Mouse (Mus musculus) layer of hippocampus, postnatal 25 days (tissue): ENCODE results near the gene Smco2. TPM values are rescaled to one million over a fixed set of nuclear protein-coding genes. Genes with fewer than 3 reads are reported as not detected.

Source experiments
- DNase-seq, 2 experiments: peaks; one replicate each; pipeline ENCODE4 v3.0.0; 2022; ENCODE audit warnings: mixed read lengths in 2 of 2, low spot score in 1 of 2; ENCODE audit errors: extremely low spot score in 1 of 2
- total RNA-seq, 2 experiments: library from RNA; stranded (reverse); gene quantifications; 2 replicates each; pipeline ENCODE4 v1.2.3; 2021

Gene Smco2
- not detected for total RNA-seq

DNA sequence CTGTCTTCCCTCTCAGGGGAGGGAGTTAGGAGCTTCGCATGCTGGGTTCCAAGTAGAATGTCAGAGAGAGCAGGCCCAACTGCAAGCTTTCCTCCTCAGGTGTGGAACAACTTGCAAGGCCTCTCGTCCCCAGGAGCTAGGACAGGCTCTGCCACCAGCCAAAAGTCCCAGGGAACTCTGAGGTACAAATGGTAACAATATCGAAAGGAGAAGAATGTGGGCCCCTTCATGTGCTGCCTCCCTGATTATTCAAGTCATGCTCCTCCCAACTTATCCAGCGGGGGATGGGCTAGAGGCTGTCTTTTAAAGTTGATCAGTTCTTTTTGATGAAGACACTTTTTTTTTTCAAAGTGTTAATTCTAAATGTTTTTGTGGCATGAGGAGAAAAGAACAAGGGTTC is at the start of gene Smco2:
TSS of gene Smco2 (plus strand) at position 55 of the 400 bp plus-strand sequence.
- DNase-seq: no peak

DNA sequence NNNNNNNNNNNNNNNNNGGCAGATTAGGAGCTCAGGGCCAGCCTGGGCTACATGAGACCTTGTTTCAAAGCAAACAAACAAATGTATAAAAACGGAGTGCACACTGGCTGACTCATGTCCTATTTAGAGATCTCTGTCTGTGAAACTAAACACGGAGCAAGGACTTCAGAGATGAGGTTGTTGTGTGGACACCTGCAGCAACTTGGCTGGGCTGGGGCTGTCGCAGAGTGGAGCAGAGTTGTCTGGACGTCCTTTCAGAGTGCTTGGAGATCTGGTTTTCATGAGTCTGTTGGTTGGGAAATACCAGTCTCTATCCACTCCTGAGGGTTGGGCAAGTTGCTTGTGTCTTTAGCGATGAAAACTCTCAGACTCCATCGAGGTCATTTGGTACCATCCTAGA is 39.9 kb upstream of the Smco2 start:
- DNase-seq: no peak

DNA sequence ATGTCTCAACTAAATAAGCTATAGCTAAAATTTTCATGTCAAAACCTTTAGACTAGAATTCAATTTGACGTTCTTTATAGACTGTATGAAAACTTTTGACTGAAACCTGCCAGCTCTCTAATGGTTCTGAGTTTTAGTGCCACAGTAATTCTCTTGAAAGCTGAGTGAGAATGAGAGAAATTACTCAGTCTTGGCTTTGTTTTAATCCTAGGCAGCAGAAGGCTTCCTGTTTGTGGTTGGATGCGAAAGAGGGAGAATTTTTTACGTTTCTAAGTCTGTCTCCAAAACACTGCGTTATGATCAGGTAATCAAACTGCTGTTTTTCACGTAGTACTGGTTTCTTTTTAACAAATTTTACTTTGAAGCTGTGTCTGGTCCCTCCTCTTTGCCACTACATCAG is 36.9 kb upstream of the Smco2 start:
- no peak for DNase-seq

DNA sequence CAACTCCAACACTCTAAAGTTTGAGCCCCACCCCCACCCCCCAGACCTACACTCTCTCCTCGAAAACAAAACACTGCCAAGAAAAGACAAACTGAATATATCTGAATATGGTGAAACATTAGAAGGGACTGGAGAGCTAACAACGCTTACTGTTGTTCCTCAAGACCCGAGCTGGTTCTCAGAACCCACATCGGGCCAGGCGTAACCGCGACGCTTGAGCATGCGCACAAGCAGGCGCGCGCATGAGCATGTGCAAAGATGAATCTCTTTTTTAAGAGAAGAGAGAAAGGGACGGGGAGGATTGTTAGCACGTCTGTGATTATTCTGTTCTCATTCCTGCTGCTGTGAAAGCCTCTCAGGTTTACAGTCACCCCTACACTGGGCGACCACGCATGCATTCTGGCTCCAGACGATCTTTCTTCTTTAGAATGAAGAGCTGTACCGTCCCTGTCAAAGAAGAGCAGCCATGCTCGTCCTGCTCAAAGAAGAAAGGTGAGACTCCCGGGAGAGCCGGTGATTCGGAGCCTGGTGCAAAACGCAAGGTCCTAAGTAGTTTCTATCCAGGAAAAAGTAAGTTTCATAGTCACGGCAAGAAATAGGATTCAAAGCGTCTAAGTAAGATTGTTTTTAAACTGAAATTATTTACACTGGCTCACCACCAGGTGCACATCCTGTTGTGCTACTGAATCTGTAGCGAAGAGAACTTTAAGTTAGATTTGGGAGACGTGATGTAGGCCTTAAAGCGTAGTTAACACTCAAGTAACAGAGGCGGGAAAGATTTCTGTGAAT is 29.5 kb upstream of the Smco2 start:
- no peak for DNase-seq

DNA sequence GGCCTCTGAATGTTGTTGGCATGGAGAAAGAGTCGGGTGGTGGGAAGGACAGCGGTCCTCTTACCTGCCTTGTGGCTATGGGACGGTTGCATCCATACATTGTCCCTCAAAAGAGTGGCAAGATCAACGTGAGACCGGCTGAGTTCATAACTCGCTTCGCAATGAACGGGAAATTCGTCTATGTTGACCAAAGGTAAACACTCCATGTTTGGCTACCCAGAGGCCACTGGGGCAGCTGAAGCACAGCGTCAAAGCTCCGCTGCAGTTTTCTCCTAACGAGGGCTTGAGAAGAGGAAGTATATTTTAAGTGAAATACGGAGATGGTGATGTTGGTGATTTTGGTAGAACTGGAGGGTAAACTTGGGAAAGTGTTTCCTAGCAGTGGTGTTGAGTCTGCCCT is 27.9 kb upstream of the Smco2 start:
- no peak for DNase-seq

DNA sequence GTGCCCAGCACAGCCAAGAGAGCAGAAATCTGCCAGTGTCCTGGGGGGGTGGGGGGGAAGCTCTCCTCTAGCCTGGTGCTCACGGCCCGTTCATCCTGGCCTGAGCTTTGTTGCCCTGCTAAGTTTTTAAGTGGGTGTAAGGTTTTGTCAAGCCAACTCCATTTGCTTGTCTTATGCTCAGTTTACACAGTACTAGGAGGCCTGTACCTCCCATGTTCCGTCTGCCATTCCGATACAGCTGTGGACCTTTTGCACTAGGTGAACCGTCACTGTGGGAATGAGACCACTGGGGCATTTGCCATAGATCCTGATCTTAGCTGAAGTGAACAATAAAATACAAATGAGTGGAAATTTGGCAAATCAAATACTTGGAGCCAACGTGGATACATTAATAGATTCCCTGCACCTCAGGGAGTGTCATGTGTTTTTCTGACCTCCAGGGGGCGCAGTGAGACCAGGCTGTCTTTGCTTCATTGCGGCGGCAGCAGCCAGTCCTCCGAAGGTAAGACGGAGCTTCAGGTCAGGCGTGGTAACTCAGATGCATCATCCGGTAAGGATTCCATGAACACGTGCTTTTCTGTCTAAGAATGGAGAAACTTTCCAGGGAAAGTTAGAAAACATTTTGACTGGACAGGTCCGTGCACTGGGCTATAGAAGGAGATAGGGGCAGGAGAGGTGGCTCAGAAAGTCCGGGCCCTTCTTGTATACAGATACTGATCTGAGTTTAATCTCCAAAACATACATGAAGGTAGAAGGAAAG is 25.0 kb upstream of the Smco2 start:
- peak; percentile 39 to 72 for DNase-seq

DNA sequence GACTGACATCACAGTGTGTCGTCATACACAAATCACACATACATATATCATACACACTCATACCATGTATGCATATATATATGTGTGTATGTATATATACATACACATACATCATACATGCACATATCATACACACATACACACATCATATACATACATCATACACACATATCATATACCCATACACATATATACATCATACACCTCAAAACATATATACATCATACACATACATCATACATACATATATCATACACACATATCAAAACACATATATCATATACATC is 24.5 kb upstream of the Smco2 start:
- DNase-seq: no peak

DNA sequence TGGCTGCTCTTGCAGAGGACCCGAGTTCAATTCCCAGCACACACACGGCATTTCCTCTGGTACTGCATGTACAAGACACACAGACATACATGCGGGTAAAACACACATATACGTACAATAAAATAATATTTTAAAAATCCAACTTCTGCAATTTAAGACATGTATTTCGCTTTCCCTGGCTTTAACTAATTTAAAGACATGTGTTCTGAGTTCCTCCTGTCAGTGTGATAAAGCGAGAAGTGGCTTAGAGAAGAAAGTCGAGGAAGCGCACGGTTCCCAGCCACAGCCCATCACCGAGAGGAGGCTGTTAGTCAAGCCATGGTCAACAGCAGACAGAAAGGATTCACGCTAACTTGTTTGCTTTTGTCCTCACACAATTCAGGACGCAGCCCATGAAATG is 18.6 kb upstream of the Smco2 start:
- DNase-seq: no peak

DNA sequence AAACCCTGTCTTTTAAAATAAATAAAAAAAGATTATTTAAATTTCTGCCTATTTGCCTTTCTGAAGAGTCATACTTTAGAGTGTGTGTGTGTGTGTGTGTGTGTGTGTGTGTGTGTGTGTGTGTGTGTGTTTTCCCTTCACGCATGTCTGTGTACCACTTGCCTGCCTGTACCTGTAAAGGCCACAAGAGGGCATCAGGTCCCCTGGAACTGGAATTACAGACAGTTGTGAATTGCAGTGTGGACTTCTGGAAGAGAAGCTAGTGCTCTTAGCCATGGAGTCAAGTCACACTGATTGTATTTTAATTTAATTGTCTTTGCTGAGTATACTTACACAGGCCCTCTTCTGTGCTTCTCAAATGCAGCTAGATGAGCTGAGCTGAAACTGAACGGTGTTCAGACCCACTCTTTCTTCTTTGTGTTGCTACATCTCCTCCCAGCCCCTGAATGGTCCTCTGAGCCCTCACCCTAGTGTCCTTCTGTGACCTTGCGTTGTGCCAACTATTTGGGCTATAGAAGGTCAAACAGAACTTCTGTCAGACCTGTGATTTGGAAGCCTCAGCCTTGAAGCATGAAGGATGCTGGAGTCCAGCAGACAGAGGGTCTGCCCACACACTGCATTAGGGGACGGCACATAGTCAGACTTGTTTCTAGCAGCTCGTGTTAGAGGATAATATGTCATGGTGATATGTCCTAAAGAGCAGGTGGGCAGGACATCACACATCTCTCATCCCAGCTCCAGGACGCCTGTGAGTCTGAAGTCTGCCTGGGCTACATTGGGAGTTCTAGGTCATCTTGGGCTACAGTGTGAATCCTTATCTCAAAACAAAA is 16.2 kb upstream of the Smco2 start:
- DNase-seq: peak in 1 of 2 experiments; percentile 36

DNA sequence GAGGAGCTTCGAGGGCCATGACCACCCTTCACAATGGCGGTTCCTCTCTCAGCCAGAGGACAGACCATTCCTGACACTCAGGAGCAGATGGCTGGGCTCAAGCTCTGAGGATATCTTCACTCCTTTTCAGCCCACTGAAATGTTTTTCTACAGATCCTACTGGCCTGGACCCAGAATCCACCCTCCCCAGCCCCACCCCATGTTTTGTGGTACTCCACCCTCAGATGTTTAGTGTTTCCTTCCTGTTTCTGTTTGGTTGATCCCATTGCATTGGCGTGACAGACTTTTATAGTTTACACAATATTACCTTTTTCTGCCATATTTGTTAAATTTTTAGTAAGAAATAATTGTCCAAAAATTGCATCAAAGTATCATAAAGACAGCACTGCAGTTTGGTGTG is 15.6 kb upstream of the Smco2 start:
- DNase-seq: no peak

DNA sequence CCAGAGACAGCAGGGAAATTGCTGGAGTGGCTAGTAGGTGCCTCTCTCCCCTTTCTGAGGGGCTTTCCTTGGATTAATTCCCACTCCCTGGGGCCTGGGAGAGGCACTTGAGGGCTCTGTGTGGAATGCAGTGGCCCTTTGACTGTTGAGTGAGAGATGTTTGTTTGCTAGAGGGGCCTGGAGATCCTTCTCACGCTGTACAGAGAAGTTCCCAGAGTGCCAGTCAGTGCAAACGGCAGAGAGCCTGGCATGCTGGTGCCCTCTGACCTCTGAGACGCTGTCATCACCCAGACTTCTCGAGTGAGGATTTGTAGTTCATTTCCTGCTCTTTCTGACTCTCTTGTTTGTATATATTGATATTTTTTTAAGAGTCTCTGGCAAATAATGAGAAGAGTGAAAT is 14.1 kb upstream of the Smco2 start:
- DNase-seq: no peak

DNA sequence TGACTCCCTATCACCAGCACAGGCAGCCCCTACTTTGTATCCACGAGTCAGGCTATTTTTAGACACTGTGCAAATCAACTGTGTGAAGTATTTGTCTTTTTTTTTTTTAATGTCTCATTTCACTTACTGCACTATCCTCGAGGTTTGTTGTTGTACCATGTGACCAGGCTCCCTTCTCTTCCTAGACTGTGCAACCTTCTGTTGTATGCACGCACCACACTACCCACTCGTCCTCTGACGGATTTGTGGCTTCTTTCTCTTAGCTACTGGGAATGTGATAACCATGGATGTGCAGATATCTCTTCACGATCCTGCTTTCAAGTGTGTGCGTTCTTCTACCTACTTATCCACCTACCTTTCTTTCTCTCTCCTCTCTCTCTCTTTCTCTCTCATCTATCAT is 12.6 kb upstream of the Smco2 start:
- no peak for DNase-seq

DNA sequence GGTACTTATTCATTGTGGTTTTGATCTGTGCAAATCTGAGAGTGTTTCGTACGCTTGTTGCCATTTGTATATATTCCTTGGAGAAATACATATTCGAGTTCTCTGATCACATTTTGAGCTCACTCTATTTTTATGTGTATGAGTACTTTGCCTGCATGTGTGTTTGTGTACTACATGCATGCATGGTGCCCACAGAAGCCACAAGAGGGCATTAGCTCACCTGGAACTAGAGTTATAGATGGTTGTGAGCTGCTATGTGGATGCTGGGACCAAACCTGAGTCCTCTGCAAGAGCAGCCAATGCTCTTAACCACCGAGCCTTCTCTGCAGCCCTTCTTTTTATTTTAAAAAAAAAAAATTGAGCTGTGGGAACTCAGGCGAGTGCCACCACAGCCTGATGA is 11.5 kb upstream of the Smco2 start:
- DNase-seq: no peak

DNA sequence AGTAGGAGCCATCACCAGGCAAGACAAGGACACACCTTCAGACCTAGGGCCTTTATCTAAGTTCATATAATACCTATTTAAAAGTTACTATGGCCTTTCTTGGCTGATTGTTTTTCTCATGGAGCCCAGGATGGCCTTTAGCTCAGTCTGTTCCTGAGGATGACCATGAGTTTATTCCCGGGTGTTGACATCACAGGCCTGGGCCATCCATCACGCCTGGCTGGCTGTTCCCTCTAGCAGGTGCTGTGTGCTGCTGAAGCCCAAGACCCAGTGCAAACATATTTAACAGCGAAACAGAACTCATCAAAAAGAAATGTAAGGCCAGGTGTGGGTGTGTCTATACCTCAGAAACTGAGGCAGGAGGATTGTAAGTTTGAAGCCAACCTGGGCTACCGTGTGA is 11.0 kb upstream of the Smco2 start:
- no peak for DNase-seq

DNA sequence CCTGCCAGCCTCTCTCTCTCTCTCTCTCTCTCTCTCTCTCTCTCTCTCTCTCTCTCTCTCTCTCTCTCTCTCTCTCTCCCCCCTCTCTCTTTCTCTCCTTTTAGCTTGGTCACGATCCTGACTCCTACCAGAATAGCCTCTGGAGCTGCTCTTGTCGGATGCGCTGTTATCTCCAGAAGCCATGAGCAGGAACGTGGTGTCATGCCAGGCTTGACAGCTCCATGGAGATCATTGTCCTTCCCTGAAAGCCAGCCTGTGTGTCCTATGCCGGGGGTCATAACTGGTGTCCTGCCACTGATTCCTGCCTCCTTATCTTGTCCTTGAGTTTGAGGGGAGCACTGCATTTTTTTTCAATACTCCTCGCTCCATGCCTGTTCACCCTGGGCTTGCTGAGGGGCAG is 5.0 kb upstream of the Smco2 start:
- DNase-seq: no peak

DNA sequence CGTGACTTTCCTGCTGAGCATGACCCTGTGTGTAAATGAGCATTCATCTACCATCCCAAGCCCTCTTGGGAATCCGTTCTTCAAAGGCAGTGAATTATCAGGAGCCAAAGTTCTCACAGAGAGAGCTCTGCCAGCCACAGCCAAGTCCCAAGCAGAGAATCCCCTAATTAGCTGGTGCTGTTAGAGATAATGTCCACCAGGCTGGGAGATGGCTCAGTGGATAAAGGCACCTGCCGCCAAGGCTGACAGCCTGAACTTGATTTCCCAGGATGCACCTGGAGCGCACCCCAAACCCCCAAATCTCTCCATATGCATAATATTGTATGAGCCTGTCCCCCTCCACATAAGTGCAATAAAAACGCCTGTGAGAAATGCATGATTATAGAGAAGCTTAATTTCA is 4.6 kb upstream of the Smco2 start:
- DNase-seq: no peak

DNA sequence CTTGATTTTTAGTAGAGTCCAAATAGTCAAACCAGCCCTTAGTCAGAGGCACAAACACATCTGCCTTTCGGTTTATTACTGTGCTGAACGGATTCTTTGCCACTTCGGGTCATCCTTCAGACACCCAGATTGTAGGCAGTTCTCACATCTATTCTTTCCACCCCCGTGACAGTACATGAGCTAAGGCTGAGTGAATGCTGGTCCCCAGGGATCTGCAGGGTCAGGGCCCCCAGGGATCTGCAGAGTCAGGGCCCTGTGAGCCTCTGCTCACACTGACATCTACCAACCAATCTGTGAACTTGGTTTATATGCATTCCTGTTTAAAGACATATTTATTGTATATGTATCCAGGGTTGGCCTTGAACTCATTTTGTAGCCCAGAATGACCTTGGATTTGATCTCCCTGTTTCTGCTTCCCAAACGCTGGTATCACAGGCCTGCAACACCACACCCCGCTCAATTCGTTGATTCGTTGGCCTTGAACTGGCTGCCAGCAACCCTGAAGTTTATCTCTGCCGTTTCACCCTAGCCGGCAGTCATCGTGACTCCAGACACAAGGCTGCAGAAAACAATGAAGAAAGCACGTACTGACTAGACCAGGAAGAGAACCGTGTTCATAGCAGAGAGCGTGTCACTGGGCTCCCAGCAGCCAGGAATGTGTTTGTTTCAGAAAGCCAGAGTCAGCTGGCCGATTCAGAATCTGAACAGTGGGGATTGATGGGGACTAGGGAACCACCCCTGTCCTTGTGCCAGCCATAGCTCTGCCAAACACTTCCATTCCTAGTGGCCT is 3.7 kb upstream of the Smco2 start:
- DNase-seq: no peak

DNA sequence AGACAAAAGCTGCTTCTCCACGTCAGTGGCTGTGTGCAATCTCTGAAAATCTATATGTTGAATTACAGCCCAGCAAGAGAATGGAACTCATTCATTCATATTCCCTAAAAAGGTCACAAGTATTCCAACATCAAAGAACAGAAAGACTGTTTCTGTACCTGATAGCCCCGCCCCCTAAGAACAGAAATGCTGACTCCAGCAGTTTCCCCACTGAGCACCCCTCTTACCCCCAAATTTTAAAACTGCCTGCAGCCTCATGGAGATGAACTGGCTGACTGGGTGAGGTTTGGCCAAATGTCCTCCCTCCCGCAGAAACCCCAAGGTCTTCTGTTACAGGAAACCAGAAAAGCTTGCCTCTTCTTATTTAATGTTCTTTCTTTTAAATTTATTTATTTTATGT is 2.5 kb upstream of the Smco2 start:
- DNase-seq: no peak

DNA sequence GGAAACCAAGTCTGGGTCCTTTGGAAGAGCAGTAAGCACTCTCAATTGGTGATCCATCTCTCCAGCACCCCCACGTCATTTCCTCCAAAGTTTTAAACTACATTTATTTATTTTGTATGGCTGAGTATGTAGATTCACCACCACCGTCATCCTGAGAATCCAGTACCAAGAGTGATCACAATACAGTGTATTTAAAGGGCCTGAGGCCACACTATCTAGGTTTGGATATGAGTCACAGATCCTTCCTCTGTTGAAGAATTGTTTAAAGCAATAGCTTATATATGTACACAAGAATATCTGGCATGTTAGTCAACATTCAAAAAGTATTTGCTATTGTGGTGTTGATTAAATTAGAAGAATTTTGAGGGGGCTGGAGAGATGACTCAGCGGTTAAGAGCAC is 1.6 kb upstream of the Smco2 start:
- DNase-seq: no peak

DNA sequence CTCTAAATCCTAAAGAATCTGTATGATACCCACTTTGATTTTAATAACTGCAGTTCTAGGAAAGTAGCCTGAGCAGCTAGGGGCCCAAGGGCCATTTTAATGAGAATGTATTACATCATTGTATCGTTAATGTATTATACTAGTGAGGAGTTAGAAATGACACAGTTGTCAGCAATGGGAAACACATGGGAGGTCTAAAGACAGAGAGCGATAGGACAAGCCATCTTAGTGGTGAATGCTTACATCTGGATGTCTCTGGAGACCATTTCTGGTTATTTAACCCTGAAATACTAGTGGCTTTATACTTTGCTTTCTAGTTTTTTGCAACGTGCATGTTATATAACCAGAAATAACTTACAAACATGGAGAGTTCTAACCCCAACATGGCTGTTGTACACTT is 2.0 kb downstream of the Smco2 start:
- no peak for DNase-seq

DNA sequence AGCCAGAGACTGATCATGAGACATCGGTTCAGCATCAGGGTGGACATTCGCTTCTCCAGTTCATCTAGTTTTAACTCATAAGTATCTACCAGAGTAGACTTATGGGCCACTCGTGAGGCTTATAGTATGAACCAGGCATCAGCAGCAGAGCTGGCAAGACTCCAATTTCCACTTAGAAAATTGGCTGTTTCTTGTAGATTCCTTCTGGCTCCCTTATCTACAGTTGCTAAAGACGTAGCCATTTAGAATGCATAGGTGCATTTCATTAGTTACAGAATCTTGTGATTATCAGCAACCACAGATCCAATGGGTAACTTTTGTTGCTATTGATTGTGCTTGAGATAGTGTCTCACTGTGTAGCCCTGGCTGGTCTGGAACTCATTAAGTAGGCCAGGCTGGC is 2.8 kb downstream of the Smco2 start:
- DNase-seq: no peak
